Mouse (Mus musculus) E14TG2a.4 (cell line): ENCODE results near the gene Sema3b.

Source experiments
- CTCF ChIP-seq: conservative IDR thresholded peaks from 2 replicates; pipeline ENCODE4 v1.5.1; 2014; ENCODE audit warnings: low read length
- NANOG ChIP-seq: IDR thresholded peaks from 2 replicates; pipeline ENCODE4 v1.6.1; 2014; ENCODE audit warnings: borderline replicate concordance, low read length, mixed read lengths

- no peak for TF ChIP-seq NANOG
- no peak for TF ChIP-seq CTCF
Measured at GRCm38 (mm10) chr9:107593101-107593976, 15.7 kb downstream of the Sema3b start.
